Mouse (Mus musculus): ENCODE measurements around the gene Tmem108.

GRCm38 (mm10) chr9:103550661-103551248, 210.9 kb downstream of the Tmem108 start:
- TF ChIP-seq MYOG (IDR thresholded peaks at IDR 0.05; ENCODE audit: control insufficient read depth, extremely low read depth, insufficient read length) (no peak), FOSL1 (IDR thresholded peaks at IDR 0.05; ENCODE audit: insufficient read depth, low read length, poor library complexity, severe bottlenecking) (no peak), CTCF (IDR thresholded peaks at IDR 0.05; ENCODE audit: control insufficient read depth, insufficient read depth, insufficient read length) (no peak), MYOD1 (IDR thresholded peaks at IDR 0.05; ENCODE audit: control insufficient read depth, insufficient read length, low read depth) (no peak)

All from C2C12 (cell line).